Mouse (Mus musculus): ENCODE data around the gene Dmac2.

- TF ChIP-seq CTCF (IDR thresholded peaks at IDR 0.05; ENCODE audit: control insufficient read depth, insufficient read depth, insufficient read length): no peak
- TF ChIP-seq FOSL1 (IDR thresholded peaks at IDR 0.05; ENCODE audit: insufficient read depth, low read length, poor library complexity, severe bottlenecking): no peak
- no peak for TF ChIP-seq MAX (IDR thresholded peaks at IDR 0.05)
- no peak for TF ChIP-seq MYOG (IDR thresholded peaks at IDR 0.05; ENCODE audit: control insufficient read depth, extremely low read depth, insufficient read length)
- TF ChIP-seq USF1 (IDR thresholded peaks at IDR 0.05; ENCODE audit: low read depth): no peak
- TF ChIP-seq MYOD1 (IDR thresholded peaks at IDR 0.05; ENCODE audit: control insufficient read depth, insufficient read length, low read depth): peak; percentile 87
- TF ChIP-seq CEBPB (IDR thresholded peaks at IDR 0.05; ENCODE audit: low read depth): no peak
Measured at GRCm38 (mm10) chr7:25636373-25636772, 17.2 kb downstream of the Dmac2 start.
